In genomic region chr15:70920862-70921261, GRCm38 (mm10) we compare ENCODE assay signal across 8 mouse cellular contexts.
DNase-seq lines count a peak whose midpoint lies in the region; ATAC-seq and TF ChIP-seq lines count a peak whose summit lies in the region.

No protein-coding gene starts in this region.

- no peaks in the 10 kb centered on the region for H3K36me3 ChIP-seq in CH12.LX (replicated peaks in 1 of 2; ENCODE audit: control insufficient read depth in 1 of 2, insufficient read depth in 1 of 2, low read length in 1 of 2)
- H3K36me3 ChIP-seq in stomach, embryonic 14.5 days (ENCODE audit: control insufficient read depth, insufficient read depth, low read length) = no peaks in the 10 kb centered on the region

- no peaks in the 10 kb centered on the region for H3K79me2 ChIP-seq in CH12.LX (replicated peaks; ENCODE audit: control insufficient read depth, extremely low read depth, insufficient read depth, poor library complexity, severe bottlenecking)

- no peaks in the 10 kb centered on the region for H3K27me3 ChIP-seq in CH12.LX (replicated peaks)
- H3K27me3 ChIP-seq in stomach, embryonic 14.5 days (ENCODE audit: control insufficient read depth, insufficient read depth, low read length) = no peaks in the 10 kb centered on the region

- dilution Hi-C loops in CH12.LX (cut with MboI; ENCODE audit: extremely low pct_ligation_motif_present, extremely low pct_unique_long_range_greater_than_20kb, low sequenced_read_pairs) = no loop called here

- no peak for TF ChIP-seq POLR2A in CH12.LX (IDR thresholded peaks at IDR 0.05; ENCODE audit: low read depth, low read length)

- 0 out of 2 replicates have a peak, but pooled peaks have one; percentile 67 for ATAC-seq in megakaryocyte-erythroid progenitor cell, adult 5-6 weeks (replicated peaks; ENCODE audit: low FRiP score, low TSS enrichment, poor library complexity, severe bottlenecking)
- peak; percentile 56; the same call in 1 of the 2 replicates for ATAC-seq in stomach, embryonic 14.5 days (ENCODE audit: insufficient number of reproducible peaks, insufficient read depth, low FRiP score, low read depth)

- no peak overlapping the region for H3K27ac ChIP-seq in CH12.LX (ENCODE audit: insufficient read depth, low read depth)
- H3K27ac ChIP-seq in stomach, embryonic 14.5 days (ENCODE audit: low read length) = no peak overlapping the region

- in situ Hi-C loops in CH12.LX (cut with MboI; ENCODE audit: low pct_ligation_motif_present, low pct_unique_long_range_greater_than_20kb, low sequenced_read_pairs) = no loop called here

- peaks cover 37% of the 10 kb centered on the region for H3K9me3 ChIP-seq in CH12.LX (replicated peaks; ENCODE audit: low read length)
- H3K9me3 ChIP-seq in stomach, embryonic 14.5 days (ENCODE audit: control insufficient read depth, low read depth, low read length) = no peaks in the 10 kb centered on the region

- no peak overlapping the region for H3K4me2 ChIP-seq in CH12.LX (ENCODE audit: insufficient read depth, low read depth, poor library complexity, severe bottlenecking)
- H3K4me2 ChIP-seq in stomach, embryonic 14.5 days (replicated peaks; ENCODE audit: low read depth, low read length) = no peak overlapping the region

- peak in 1 of 2 experiments; percentile 48; a peak in 2 of 4 replicates for TF ChIP-seq CTCF in CH12.LX (conservative IDR thresholded peaks at IDR 0.05 in 1 of 2, IDR thresholded peaks at IDR 0.05 in 1 of 2; ENCODE audit: low read depth in 2 of 2, low read length in 2 of 2)

- H3K4me3 ChIP-seq in CH12.LX (replicated peaks in 1 of 3; ENCODE audit: low read depth in 2 of 3, low read length in 2 of 3, poor library complexity in 1 of 3) = no peak overlapping the region
- no peak overlapping the region for H3K4me3 ChIP-seq in stomach, embryonic 14.5 days (ENCODE audit: low read depth, low read length)

- H3K9ac ChIP-seq in CH12.LX (ENCODE audit: insufficient read depth, low read depth) = no peak overlapping the region
- no peak overlapping the region for H3K9ac ChIP-seq in stomach, embryonic 14.5 days (replicated peaks; ENCODE audit: low read depth, low read length)

- 40% methylated on average over 2 of the region's 2 CpGs for WGBS in stomach, embryonic 14.5 days

- peak; percentile 49 for TF ChIP-seq RAD21 in CH12.LX (IDR thresholded peaks at IDR 0.05; ENCODE audit: low read depth, low read length)

- peak; percentile 26 to 27 for DNase-seq in cerebellum, adult 18-20 months
- DNase-seq in cerebellum, adult 11-12 months = no peak
- DNase-seq in CH12.LX (ENCODE audit: extremely low read depth) = peak; percentile 1
- DNase-seq in cerebellum, postnatal 10 days = peak; percentile 85 to 89
- DNase-seq in frontal cortex, postnatal 14 days (ENCODE audit: low spot score in 2 of 2) = peak; percentile 22 to 72
- peak; percentile 35 to 68 for DNase-seq in layer of hippocampus, adult 18-20 months (ENCODE audit: low spot score in 2 of 2)

- H3K4me1 ChIP-seq in CH12.LX (ENCODE audit: control insufficient read depth in 1 of 2, insufficient read depth in 2 of 2) = no peaks in the 10 kb centered on the region
- H3K4me1 ChIP-seq in stomach, embryonic 14.5 days (ENCODE audit: control insufficient read depth, insufficient read depth, low read length) = no peaks in the 10 kb centered on the region

- TF ChIP-seq EP300 in CH12.LX (IDR thresholded peaks at IDR 0.05; ENCODE audit: low read length) = no peak

TF ChIP-seq in CH12.LX, 34 proteins besides CTCF, POLR2A, EP300 and RAD21:
- TF ChIP-seq SMC3 (IDR thresholded peaks at IDR 0.05; ENCODE audit: low read depth, low read length) (peak; percentile 12; the same call in 1 of the 2 replicates), ELF1 (IDR thresholded peaks at IDR 0.05; ENCODE audit: low read depth, low read length) (no peak)
